Mouse (Mus musculus) ES-Bruce4 (cell line): ENCODE data around the gene Ifi27l2b.

ENCODE experiments used
- CTCF ChIP-seq: IDR thresholded peaks from one replicate; pipeline ENCODE4 v1.8.1; 2011; ENCODE audit warnings: low read depth, low read length
- EP300 ChIP-seq: IDR thresholded peaks from 2 replicates; pipeline ENCODE4 v1.6.1; 2011; ENCODE audit warnings: low read depth, low read length; ENCODE audit not compliant: insufficient read depth
- POLR2A ChIP-seq: IDR thresholded peaks from one replicate; pipeline ENCODE4 v1.8.1; 2011; ENCODE audit warnings: low read length; ENCODE audit not compliant: insufficient read depth

GRCm38 (mm10) chr12:103487276-103487675 lies 30.3 kb upstream of the Ifi27l2b start:
- TF ChIP-seq POLR2A (no peak), CTCF (no peak), EP300 (no peak)
